Mouse (Mus musculus) thymus, postnatal 10 days (tissue): ENCODE results near the gene Cul7.

Source experiments
- DNase-seq, 2 experiments: peaks; one replicate each; pipeline ENCODE4 v3.0.0; 2021; ENCODE audit warnings: low spot score in 2 of 2

Gene Cul7

GRCm38 (mm10) chr17:46628791-46629684 is 21.1 kb upstream of the Cul7 start, which contains the start of gene Ptk7:
TSS of gene Ptk7 (minus strand) at chr17:46629504.
- DNase-seq: peak; percentile 71 to 81

- peak; percentile 44 for DNase-seq
Measured at GRCm38 (mm10) chr17:46629685-46630441, 20.3 kb upstream of the Cul7 start.

- peak in 1 of 2 experiments; percentile 56 for DNase-seq
Measured at GRCm38 (mm10) chr17:46636831-46637523, 13.2 kb upstream of the Cul7 start.

- DNase-seq: no peak
Measured at GRCm38 (mm10) chr17:46639929-46640328, 10.2 kb upstream of the Cul7 start.

GRCm38 (mm10) chr17:46642060-46642459 is 8.1 kb upstream of the Cul7 start:
- DNase-seq: no peak

- DNase-seq: no peak
Measured at GRCm38 (mm10) chr17:46644152-46644805, 5.9 kb upstream of the Cul7 start.

- peak in 1 of 2 experiments; percentile 21 for DNase-seq
Measured at GRCm38 (mm10) chr17:46644916-46645475, 5.1 kb upstream of the Cul7 start.

GRCm38 (mm10) chr17:46645561-46646321 is 4.4 kb upstream of the Cul7 start, which contains the start of the genes Klc4 and Mrpl2:
TSS of gene Klc4 (minus strand) at chr17:46646022.
TSS of gene Mrpl2 (plus strand) at chr17:46646229.
- peak; percentile 99 for DNase-seq

GRCm38 (mm10) chr17:46646322-46646662 is 3.8 kb upstream of the Cul7 start:
- no peak for DNase-seq

- no peak for DNase-seq
Measured at GRCm38 (mm10) chr17:46647279-46647678, 2.9 kb upstream of the Cul7 start.

- no peak for DNase-seq
Measured at GRCm38 (mm10) chr17:46648436-46648835, 1.7 kb upstream of the Cul7 start.

- no peak for DNase-seq
Measured at GRCm38 (mm10) chr17:46649811-46650210, 326 bp upstream of the Cul7 start.

- no peak for DNase-seq
Measured at GRCm38 (mm10) chr17:46651292-46651691, 1.2 kb downstream of the Cul7 start.

GRCm38 (mm10) chr17:46651755-46652547 is 1.8 kb downstream of the Cul7 start:
- DNase-seq: no peak

GRCm38 (mm10) chr17:46656054-46656453 is 5.9 kb downstream of the Cul7 start:
- DNase-seq: no peak

GRCm38 (mm10) chr17:46661351-46661750 is 11.2 kb downstream of the Cul7 start:
- no peak for DNase-seq

- DNase-seq: no peak
Measured at GRCm38 (mm10) chr17:46661981-46662380, 11.8 kb downstream of the Cul7 start.

- no peak for DNase-seq
Measured at GRCm38 (mm10) chr17:46662730-46663129, 12.6 kb downstream of the Cul7 start.

- DNase-seq: no peak
Measured at GRCm38 (mm10) chr17:46667712-46668111, 17.6 kb downstream of the Cul7 start.

- no peak for DNase-seq
Measured at GRCm38 (mm10) chr17:46669911-46670310, 19.8 kb downstream of the Cul7 start.
